Mouse (Mus musculus) ovary, postnatal 14 days (tissue): ENCODE data around the gene Slc12a6.
"Not testable (repeated sequence)": the region's sequence is repeated elsewhere in the genome, so short reads cannot be mapped to it uniquely, and the experiment has no call there.

Experiments
- DNase-seq: peaks from one replicate; pipeline ENCODE4 v3.0.0; 2022; ENCODE audit warnings: low spot score

The Slc12a6 gene

DNA sequence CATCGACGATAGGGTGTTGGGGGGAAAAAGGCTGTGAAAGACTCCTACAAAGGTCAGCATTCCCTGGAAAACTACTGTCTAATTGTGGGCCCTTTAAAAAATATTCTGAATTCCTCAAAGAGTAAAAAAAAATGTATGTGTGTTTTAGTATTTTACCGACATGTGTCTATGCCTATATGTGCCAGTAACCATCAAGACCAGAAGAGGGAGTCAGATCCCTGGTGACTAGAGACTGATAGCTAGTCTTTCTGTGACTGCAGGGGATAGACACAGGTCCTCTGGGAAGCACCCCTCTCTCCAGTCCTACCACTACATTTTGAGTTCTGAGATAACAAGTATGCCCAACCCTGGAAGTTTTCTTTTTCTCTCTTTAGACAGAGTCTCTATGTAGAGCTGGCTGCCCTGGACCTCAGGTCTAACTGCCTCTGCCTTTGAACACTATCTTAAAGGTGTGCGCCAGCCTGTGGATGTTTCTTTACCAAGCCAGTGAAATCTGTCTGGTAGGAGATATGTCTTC lies 2.8 kb upstream of the Slc12a6 start:
- no peak for DNase-seq

DNA sequence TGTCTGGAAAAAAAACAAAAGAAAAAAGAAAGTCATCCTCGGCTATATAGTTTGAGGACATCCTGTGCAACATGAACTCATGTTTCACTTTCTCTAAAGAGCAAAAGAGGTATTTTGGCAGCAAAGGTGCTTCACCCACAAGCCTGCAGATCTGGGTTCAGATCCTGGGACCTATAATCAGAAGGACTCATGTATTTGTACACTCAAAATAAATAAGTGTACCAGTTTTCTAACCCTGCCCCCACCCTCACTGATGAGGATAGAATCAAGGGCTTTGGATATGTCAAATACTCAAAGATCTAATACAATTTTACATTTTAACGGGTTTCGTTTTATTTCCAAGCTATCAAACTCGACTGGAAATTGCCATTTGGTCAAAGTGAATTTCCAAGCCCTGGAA lies 1.3 kb upstream of the Slc12a6 start:
- DNase-seq = no peak

DNA sequence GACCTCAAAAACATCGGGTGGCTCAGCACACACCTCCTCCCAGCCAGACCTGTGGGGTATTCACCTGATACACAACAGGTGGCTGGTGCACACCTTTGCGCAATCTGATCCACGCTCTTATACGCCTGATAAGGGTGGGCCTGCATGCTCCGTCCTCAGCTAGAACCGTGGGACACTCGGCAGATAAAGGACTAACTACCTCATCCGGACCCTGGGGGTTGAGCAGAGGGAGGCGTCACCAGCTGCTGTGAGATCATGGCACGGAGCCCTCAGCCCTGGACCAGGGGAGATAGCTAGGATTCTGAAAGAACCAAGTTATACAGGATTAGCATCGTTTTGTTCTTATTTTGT lies 592 bp downstream of the Slc12a6 start, which contains the start of gene Gm21985:
Gene Gm21985 (plus strand): TSS at position 73 of the 351 bp plus-strand sequence.
- DNase-seq = no peak

DNA sequence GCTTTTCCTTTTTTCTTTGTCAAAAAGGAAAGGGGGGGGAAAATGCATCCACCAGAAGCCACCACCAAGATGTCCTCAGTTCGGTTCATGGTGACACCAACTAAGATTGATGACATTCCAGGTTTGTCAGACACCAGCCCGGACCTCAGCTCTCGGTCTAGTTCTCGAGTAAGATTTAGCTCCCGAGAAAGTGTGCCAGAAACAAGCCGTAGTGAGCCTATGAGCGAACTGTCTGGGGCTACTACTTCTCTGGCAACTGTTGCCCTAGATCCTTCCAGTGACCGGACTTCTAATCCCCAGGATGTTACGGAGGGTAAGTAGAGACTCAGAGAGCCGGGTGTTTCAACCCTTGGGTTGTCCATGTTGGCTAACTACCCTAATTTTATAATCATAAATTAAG lies 1.2 kb downstream of the Slc12a6 start:
- no peak for DNase-seq

DNA sequence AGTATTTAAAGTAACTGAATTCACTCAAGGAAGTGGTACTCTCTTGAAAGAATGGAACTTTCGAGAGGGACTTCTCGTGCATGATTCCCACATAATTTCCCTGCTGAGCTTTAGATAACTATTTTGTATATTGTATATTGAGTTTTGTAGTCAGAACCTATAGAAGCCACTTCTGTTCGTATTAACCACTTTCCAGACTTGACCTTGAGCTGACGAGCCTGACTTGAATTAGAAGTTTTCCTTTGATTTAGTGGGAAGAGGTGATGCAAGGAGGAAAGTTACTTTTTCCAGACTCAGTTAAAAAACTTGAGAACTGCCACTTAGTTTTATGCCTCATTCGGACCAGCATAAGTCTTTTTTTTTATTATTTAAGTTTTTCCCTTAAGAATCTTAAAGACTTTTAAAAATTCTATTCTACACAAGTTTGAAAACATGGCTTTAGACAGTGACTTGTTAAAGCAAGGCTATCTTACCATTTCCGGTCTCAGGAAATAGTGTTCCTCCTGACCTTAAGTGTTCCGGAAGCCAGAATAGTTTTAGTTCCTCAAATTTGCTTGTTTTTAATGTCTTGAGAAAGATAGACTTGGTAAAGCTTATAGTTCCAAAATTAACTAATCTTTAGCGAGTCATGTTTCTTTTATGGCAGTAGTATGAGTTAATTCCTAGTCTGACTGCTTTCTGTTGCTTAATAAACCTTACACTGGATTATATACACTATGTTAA lies 2.1 kb downstream of the Slc12a6 start:
- no peak for DNase-seq

DNA sequence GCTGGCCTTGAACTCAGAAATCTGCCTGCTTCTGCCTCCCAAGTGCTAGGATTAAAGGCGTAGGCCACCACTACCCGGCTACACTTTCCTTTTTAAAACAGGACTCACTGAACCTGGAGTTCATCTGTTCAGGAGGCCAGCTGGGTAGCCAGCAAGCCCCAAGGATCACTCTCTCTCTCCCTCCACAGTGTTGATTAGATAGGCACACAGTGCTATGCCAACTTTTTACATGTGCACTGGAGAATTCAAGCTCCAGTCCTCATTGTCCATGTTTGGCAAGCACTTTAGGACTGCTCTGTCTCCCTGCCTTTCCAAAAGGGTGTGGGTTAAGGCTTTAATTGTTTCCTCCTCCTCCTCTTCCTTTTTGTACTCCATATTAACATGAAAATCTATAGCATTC lies 4.4 kb downstream of the Slc12a6 start:
- no peak for DNase-seq

DNA sequence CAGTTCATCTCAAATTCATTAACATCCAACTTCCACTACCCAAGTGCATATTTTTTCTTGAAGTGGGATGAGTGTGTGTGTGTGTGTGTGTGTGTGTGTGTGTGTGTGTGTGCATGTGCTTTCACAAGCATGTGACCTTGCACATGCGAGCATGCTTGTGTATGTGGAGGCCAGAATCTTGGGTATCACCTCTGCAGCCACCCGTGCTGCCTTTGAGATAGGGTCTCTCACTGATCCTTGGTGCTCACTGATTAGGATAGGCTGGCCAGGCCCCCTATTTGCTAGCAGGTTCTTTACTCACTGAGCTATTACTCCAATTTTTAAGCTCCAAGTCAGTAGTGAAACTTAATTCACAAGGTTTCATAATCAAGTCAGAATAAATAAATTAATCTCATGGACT lies 7.3 kb downstream of the Slc12a6 start:
- DNase-seq = no peak

DNA sequence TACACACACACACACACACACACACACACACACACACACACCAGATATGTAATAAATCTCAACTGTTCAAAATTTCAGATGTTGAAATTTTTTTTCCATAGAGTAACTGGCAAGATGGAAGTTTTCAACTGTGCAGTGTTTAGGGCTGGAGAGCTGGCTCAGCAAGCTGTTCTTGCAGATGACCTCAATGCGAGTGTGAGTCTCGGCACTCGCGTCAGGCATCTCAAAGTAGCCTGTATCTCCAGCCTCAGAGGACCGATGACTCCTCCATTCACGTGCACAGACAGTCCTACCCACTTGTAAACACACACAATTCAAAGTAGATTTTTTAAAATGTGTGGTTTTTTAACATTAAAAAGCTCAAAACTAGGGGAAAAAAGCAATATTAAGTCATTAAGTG lies 7.8 kb downstream of the Slc12a6 start:
- DNase-seq = no peak

DNA sequence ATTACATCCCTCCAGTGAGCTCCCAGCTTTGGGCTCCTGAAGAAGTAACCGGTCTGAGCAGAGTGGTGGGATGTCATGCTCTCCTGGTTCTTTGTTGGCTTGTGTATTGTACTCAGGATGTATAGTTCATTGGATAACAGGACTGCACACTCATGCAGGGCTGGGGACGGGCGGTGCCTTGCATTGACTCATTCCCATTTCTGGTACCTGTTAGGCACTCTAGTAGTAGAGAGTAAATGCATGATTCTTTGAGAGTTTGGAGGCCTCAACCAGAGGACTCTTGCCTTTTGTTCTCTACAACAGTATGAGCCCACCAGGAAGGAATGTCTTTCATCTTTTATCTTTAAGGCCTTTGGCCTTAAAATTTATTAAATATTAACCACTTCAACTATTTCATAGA lies 11.2 kb downstream of the Slc12a6 start:
- DNase-seq = no peak

DNA sequence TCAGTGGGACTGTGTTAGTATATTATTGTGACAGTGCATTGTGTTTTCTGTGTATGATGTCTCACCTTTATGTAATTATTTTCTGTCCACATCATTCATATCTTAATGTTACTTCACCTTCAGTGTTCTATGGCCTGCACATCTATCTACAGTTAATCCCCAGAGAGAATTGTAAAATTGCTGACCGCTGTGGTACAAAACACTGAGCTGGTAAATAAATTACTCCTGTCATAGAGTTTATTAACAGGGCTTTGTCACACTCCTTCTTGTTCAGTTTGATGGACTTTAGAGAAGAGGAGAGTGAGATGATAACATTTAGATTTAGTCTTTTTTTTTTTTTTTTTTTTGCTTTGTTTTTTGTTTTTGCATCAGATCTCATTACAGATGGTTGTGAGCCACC lies 17.2 kb downstream of the Slc12a6 start:
- DNase-seq = no peak

DNA sequence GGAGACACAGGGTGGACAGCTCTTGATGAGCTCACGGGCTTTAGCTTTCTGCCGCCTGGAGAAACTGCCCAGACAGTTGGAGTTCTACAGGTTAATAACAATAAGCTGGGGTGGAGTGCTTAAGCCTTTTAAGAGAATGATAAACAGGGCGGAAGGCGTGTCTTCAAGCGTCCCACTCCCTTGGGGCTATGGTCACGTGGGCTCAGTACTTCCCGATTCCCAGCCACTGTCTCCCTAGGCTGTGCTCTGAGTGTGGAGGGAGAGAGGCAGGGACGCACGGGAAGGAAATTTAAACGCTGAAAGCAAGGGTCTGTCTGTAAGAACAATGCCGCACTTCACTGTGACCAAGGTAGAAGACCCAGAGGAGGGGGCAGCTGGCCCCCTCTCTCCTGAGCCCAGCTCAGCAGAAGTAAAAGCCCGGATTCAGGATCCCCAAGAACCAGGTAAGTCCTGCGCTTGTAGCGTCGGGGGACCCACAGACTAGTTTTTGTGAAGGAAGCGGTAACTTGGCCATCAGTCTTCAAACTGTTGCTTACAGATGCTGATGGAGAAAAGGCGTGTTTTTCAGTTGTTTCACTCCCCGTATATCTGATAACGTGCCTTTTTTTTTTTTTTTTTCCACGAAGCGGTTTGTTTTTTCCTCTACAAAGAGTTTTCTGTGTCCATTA lies 18.9 kb downstream of the Slc12a6 start:
- no peak for DNase-seq

DNA sequence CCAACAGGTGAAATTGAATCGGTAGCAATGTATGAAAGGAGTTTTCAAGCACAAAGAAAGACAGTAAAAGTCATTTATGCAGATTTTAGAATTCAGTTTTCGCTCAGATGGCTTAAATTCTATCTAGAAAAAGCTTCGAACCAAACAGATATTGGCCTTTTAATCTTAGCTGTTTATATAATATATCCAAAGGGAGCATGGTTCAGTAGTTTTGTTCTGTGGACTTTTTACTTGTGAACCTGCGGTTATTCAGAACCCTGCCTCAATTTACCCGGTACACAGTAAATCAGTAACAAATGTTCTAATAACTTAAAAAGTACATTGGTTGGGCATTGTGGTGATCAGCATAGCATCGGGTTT lies 19.4 kb downstream of the Slc12a6 start:
- DNase-seq = no peak

DNA sequence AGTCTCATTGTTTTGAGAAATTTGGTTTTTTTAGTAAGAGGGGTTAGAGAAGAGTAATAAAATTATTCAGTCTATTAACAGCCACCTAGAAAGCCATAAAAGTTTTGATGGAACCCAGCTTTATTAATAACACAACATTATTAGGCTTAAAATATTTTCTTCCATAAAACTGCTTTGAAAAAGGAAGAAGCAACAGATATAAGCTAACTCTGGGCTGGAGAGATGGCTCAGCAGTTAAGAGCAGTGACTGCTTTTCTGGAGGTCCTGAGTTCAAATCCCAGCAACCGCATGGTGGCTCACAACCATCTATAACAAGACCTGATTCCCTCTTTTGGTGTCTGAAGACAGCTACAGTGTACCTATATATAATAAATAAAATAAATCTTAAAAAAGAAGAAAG lies 20.4 kb downstream of the Slc12a6 start:
- not testable (repeated sequence) for DNase-seq

DNA sequence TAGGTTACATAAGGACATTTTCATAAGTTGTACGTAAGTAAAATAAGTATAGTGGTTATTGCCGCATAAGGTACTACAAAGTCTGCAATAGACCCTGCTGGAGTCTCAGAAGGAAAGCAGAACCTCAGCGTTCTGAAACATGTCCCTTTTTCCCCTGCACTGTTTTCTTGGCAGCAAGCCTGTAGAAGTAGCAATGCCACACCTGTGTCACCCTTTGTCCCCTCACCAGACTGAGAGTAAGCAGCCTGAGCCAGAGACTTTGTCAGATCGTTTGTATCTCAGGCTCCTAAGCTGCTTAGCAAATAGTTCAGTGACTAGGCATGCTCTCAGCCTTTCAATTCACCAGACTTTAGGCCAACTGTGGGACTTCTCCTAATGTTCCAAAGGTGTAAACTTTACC lies 21.4 kb downstream of the Slc12a6 start:
- DNase-seq = no peak

DNA sequence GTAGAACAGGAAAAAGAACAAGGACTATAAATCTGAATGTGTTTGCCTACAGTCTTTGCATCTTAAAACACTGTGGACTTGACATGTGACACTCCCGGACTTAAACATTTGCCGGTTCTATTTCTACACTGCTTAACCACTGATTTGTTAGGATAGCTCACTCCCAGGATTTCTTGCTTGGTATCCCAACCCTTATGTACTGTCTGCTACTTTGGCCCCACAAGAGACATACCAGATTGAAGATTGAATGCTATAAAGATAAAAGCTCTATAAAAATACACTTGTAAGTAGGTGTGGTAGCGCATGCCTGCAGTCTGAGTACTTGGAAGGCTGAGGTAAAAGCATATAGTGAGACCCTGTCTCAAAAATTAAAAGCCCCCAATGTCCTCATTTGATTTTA lies 23.9 kb downstream of the Slc12a6 start:
- DNase-seq = no peak

DNA sequence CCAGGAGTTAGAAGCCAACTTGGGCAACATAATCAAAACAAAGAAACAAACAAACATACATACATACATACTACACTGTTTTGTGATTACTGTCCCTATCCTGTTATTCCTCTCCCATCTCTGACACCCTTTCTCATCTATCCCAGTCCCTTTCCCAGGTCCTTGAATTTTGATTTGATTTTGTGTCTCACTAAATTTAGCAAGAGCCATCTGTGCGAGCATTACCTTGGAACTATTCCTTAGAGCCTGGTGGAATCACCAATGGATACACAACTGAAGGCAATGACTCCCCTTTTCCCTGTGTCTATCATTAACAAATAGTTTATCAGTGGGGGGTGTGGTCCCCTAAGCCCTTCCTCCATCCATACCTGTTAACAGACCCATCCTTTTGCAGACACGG lies 27.2 kb downstream of the Slc12a6 start:
- DNase-seq = no peak

DNA sequence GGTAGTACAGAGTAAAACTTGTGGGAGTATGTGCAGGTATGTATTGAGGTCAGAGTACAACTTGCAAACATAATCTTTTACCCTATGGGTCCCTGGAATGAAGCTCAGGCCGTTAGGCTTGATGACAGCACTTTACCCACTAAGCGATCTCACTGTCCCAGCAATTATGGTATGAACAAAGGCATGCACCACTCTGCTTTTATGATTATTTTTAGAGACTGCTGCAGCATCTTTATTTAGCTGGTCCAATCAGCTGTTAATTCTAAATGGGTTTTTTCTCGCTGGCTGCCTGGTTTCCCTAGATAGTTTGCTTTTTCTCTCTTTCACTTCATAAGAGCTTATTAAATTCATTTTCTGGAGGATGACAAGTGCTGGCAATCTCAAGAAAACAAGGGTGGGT lies 30.6 kb downstream of the Slc12a6 start:
- no peak for DNase-seq

DNA sequence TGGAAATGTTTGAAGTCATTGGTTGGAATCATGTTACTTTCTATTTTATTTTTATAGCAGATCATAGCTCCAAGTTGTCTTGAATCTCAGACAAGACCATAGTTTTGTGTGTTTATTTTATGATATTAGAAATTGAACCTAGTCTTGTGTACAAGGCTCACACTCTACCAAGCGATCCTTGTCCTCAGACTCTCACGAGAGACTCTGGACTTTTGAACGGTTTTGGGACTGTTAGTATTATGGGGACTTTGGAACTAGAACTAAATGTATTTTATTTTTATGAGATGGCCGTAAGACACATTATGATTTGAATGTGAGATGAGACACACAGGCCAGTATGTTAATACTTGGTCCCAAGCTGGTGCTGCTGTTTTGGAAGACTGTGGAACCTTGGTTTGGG lies 32.6 kb downstream of the Slc12a6 start:
- DNase-seq = no peak

DNA sequence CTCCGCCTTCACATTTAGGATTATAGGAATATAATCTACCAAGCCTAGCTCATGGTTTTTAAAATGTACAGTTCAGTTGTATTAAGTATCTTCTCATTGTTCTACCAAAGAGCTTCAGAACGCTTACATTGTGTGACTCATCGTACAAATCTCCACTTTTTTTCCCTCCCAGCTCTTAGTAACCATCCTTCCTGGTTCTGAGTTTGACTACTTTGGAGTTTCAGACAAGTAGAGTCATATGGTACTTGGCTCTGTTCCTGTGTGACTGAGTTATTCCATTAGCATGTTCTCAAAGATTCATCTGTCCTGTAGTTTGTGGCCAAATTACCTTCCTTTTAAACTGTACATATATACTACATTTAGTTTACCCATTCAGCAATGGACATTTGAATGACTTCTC lies 43.0 kb downstream of the Slc12a6 start:
- no peak for DNase-seq

DNA sequence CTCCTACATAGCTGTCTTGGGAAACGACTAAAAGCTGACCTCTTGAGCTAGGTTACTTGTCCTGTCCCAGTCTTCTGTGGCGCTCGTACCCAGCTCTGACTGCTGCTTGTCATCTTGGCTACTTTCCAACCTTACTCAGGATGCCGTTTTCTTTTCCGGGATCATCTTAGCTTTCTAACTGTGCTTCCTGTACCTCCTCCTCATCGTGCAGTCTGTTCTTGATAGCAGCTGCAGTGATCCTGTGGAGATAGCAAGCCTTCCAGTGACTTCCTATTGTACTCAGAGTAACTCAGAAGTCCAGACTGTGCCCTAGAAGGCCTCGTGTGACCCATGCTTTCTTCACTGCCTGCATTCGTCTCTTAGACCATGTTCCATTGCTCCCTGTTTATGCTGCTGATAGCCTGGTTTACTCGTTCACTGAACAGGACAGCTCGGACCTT lies 43.6 kb downstream of the Slc12a6 start:
- no peak for DNase-seq

DNA sequence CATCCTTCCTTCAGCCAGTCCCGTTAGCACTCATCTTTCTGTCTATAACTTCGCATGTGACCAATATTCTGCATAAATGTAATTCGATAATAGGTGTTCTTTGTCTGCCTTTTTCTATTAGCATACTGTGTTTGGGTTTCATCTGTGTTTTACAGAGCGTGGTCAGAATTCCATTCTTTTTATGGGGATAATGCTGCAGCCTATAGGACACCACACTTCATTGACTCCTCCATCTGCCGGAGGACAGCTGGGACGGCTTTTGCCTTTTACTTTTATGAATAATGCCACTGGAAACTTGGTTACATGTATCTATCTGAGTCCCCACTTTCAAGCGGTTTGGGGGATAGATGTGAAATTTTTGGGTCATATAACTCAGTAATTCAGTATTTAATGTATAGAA lies 50.0 kb downstream of the Slc12a6 start:
- DNase-seq = no peak

DNA sequence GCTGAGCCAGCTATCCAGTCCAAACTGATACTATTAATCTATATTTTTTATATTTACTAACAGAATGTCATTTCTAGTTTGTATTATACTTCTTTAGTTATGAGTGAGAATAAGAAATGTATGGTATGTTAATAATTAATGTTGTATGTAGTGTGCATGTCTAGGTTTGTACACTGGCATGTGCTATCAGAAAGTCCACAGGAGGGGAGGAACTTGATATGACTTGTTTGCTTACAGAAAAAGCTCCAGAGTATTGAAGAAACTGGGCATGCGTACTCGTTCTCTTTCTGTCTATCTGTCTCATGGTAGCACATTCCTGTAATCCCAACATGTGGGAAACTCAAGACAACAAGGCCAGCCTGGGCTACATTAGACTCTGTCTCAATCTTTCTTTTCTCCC lies 52.6 kb downstream of the Slc12a6 start:
- no peak for DNase-seq

DNA sequence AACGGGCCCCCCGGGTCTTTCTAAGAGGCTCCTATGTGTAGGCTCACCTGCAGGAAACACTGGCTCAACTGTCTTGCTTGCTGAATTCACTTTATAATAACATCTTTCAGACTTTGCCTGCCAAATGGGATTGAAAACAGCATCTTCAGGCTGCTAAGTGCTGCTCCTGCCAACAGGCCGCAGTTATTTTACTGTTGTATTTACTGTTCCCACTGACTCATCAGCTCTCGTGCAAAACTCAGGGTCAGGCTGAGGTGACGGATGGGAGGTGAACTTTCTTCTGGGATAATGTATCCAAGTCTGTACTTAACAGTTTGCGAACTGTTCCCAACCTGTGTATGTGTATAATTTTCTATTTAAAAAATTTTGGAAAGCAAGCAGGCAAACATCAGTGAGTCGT lies 53.3 kb downstream of the Slc12a6 start:
- DNase-seq = no peak
